ENCODE assay signal across 9 mouse cellular contexts in the genomic region with DNA sequence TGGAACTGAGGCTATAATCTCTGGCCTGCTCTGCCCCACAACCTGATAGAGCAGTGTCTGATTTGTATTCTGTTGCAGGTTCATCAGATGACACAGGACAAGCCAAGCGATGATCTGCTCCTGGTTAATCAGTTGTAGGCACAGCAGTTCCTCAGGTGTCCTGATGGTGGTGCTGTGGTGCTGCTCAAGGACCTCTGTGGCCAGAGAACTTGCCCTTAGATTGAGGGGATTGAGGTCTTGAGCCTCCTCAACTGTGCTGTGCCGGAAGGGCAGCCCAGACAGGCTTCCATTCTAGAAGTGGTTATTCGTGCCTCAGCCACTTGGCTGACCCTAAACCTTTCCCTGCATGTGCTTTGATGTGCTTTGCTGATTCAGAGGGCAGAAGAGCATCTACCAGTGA. TPM values are rescaled to one million over a fixed set of nuclear protein-coding genes. Genes with fewer than 3 reads are reported as not detected.
DNase-seq lines count a peak whose midpoint lies in the region; ATAC-seq and TF ChIP-seq lines count a peak whose summit lies in the region.
"Had no signal": no experiment of that assay in that cellular context is flagged by ENCODE, and none has a peak within 500 bp of the region (broad histone marks: within the 10 kb centered on the region; RNA-seq: fewer than 3 reads in every experiment).

No protein-coding gene starts in this region.

- H3K4me2 ChIP-seq in forebrain, embryonic 13.5 days: no peak overlapping the region
- H3K4me2 ChIP-seq: limb, embryonic 13.5 days had no signal

- H3K4me3 ChIP-seq in forebrain, embryonic 13.5 days: no peak overlapping the region
- H3K4me3 ChIP-seq in layer of hippocampus, adult 2 months: no peak overlapping the region
- H3K4me3 ChIP-seq: limb, embryonic 13.5 days had no signal

- 22% methylated on average over 3 of the region's 3 CpGs for WGBS in forebrain, embryonic 13.5 days

- DNase-seq in MN1 (ENCODE audit: low spot score): peak; percentile 79
- peak; percentile 78 for DNase-seq in brain, embryonic 14.5 days (ENCODE audit: low read depth)
- DNase-seq in heart, postnatal 4 days: peak; percentile 86
- peak; percentile 56 to 79 for DNase-seq in layer of hippocampus, adult 2 months (ENCODE audit: low spot score in 2 of 2)
- DNase-seq in lung, adult 18-20 months: peak; percentile 60 to 62
- DNase-seq in ovary, postnatal 14 days (ENCODE audit: low spot score): peak; percentile 63
- DNase-seq in thymus, postnatal 4 days: peak; percentile 87

- TF ChIP-seq POLR2A in brain, embryonic 14.5 days (IDR thresholded peaks at IDR 0.05; ENCODE audit: borderline replicate concordance, extremely low read depth, insufficient read depth, insufficient read length, poor library complexity, severe bottlenecking): no peak

- H3K27ac ChIP-seq in forebrain, embryonic 13.5 days: no peak overlapping the region
- H3K27ac ChIP-seq in layer of hippocampus, adult 2 months: no peak overlapping the region
- H3K27ac ChIP-seq: limb, embryonic 13.5 days had no signal

- TF ChIP-seq CTCF in brain, embryonic 14.5 days (IDR thresholded peaks at IDR 0.05; ENCODE audit: borderline replicate concordance, extremely low read depth, insufficient read depth, insufficient read length): peak; percentile 99
- peak; percentile 100 for TF ChIP-seq CTCF in layer of hippocampus, adult 2 months (conservative IDR thresholded peaks at IDR 0.05)

- peaks cover 25% of the 10 kb centered on the region for H3K36me3 ChIP-seq in forebrain, embryonic 13.5 days (ENCODE audit: poor library complexity, severe bottlenecking)

- ATAC-seq in forebrain, embryonic 13.5 days: peak; percentile 53; the same call in 1 of the 2 replicates

- no peak overlapping the region for H3K9ac ChIP-seq in forebrain, embryonic 13.5 days
- H3K9ac ChIP-seq: limb, embryonic 13.5 days had no signal

- no peaks in the 10 kb centered on the region for H3K4me1 ChIP-seq in forebrain, embryonic 13.5 days
- H3K4me1 ChIP-seq: limb, embryonic 13.5 days had no signal

- no peaks in the 10 kb centered on the region for H3K27me3 ChIP-seq in forebrain, embryonic 13.5 days
- H3K27me3 ChIP-seq: limb, embryonic 13.5 days had no signal

- H3K9me3 ChIP-seq in forebrain, embryonic 13.5 days (replicated peaks): no peaks in the 10 kb centered on the region
- H3K9me3 ChIP-seq: limb, embryonic 13.5 days had no signal

RNA-seq across cellular contexts. Expression of a gene that starts 30.8 kb away (rescaled TPM):
- 8.3 and 9.6 TPM in 2 replicates for polyA plus RNA-seq in brain, embryonic 14.5 days (2012; rRNA removed)
- 3.2 and 3.5 TPM in 2 replicates for polyA plus RNA-seq in forebrain, embryonic 13.5 days (2015; fragmentation: Nextera tagmentation; extraction: Ambion mirVana)
- total RNA-seq in heart, postnatal 4 days (2021): 10 to 100 TPM; 10.8 to 11.1 TPM
- total RNA-seq in layer of hippocampus, adult 2 months (2021): 10 to 100 TPM; 11.2 to 12.3 TPM

RNA-seq across cellular contexts. Expression of a gene that starts 30.9 kb away (rescaled TPM):
- polyA plus RNA-seq in brain, embryonic 14.5 days (2012; rRNA removed): 27.9 and 34.1 TPM in 2 replicates
- polyA plus RNA-seq in forebrain, embryonic 13.5 days (2015; fragmentation: Nextera tagmentation; extraction: Ambion mirVana): 27.5 and 30.9 TPM in 2 replicates
- total RNA-seq in heart, postnatal 4 days (2021): 10 to 100 TPM; 27.5 to 29.9 TPM
- 10 to 100 TPM; 21.1 to 21.9 TPM for total RNA-seq in layer of hippocampus, adult 2 months (2021)
